Mouse (Mus musculus): Measurements from ENCODE around the gene Tmem132e.
A peak's percentile ranks its signal among the peaks of the same experiment; 100 is the strongest.

Gene Tmem132e

DNA sequence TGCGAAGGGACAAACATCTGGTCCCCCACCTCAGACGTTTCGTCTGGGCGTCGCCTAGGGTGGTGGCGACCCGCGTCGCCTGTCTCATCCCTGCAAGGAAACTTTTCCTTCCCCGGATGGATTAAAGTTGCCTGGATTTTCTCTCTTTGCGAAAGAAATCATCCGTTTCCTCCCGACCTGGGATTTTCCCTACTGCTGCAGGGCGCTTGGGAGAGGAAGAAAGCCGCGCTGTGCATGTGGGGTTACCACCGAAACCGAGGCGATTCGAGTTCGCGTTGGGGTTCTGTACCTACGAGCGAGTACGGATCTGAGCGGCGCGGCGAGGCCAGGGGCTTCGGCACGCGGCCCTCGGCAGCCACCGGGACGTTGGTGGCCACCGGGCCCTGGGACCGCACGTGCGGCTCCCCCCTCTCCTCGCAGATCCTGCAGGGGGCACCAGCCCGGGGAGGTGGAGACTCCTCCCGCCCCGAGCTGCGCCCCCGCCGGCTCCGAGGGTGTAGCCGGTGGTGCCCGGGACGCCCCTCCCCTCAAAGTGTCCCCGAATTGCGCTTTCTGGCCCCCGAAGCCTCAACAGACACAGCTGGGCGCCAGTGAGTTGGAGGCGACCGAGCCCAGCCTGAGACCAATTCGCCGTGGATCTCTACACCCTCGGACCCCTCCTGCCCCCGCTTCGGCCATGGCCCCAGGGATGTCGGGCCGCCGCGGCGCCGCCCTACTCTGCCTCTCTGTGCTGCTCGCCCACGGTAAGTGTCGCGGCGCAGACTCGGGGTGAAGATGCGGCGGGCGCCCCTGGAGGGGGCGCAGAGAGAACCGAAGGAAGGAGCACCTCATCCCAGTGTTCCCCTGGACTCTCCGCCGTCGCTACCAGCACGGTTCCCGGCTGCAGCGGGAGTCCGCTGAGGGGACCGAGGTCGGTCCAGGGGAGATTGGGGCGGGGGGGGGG is at the start of gene Tmem132e:
Gene Tmem132e (plus strand): TSS at position 530 of the 943 bp plus-strand sequence.
- no peak for DNase-seq

DNA sequence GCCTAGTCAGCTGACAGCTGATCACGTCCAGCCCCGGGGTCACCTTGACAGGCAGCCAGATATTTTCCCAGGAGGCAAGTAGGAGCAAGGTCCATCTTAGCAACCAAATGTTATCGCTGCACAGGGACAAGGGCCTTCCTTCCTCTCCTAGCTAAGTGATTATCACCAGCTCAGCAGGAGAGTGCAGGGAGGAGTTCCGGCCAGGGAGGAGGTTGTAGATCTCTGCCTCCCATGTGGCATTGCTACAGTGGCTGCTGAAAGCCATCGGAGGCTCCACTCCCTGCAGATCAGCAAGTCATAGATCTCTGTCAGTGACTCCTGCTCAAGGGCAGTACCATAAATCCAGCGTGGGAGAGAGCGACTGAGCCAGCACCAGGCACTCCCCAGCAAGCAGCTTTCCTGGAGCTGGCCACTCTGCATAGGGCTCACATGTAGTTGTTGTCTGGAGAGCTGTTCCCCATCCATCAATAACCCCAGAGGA is 48.7 kb upstream of the Tmem132e start:
- DNase-seq, result peak; percentile 39

DNA sequence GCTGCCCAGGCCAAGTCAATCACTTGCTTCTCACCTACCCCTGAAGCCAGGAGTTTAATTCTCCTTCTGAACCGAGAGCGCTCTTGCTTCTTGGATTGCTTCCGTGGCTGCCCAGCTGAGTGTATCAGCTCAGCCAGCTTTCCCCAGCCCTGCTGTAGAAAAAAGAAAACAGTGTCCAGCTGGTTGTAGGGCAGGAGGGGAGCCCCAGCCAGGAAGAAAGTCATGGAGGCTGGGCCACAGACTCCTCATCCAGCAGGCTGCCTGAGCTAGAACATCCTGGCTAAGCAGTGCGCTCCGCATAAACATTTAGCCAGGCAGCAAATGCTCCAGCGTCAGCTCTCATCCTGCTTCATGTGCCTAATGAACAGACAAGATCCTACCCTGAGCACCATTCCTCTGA is 48.3 kb upstream of the Tmem132e start:
- no peak for DNase-seq

DNA sequence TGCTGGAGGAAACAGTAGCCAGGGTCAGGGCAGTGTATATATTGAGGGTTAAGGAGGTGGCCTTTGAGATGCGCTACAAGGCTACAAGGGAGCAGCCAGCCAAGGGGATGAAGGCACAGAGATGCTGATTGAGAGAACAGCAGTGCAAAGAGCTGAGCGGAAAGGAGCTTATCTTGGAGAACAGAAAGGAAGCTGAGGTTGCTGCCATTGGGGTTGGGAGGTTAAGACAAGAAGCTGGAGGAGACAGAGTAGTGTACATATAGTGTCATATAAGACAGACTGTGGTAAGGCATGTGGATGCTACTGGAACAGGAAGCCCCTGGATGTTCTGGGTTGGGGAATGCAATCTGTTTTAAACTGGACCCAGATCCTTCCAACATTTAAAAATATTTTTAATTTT is 47.8 kb upstream of the Tmem132e start:
- no peak for DNase-seq

DNA sequence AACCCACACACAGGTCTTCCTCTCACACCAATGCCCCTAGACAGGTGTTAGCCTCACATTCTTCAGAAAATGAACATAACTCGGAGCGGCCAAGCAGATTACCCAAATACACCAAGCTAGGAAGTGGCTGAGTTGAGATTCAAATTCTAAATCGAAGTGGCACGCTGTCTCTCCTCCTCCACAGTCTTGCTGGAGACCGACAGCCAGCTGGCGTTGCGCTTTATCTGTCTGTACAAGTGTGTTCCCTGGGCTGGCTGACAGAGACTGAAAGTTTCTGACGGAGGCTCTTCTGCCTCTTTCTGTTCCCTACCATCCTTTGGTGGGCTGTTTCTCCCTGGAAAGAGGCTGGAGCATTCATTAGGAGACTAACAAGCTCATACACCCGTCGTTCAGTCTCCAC is 37.7 kb upstream of the Tmem132e start:
- DNase-seq, result no peak

DNA sequence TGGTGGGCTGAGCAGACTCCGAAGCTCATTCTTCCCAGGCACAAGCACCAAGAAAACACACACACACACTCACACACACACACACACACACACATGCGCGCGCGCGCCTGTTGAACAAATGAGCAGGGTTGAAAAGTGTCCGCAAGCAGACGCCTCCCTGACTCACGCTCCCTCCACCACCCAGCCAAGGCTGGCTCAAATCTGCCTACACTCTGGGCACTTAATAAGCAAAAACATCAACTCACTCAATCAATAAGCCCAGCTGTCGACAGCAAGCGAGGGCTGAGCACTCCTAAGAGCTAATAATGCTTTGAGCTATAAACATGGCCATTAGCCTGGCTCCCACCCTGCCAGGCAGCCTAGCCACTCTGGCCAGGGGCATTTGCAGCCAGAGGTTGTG is 18.5 kb upstream of the Tmem132e start:
- no peak for DNase-seq

DNA sequence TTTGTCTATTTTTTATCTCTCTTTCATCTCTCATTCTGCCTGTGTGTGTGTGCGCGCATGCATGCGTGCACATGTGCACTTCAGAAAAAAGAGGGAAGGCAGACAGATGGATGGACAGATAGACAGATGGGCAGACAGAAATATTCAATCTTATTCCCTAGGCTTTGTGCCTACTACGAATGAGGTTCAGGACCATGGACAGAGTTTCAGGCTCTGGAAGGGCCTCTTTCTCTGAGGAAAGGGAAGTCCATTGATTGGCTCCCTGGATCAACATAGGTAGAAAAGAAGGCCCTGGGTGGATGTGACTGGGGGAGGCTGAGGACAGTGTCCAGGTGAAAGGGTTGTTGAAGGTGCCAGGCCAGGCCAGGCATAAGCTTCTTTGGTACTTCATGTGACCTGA is 17.1 kb upstream of the Tmem132e start:
- DNase-seq, result no peak

DNA sequence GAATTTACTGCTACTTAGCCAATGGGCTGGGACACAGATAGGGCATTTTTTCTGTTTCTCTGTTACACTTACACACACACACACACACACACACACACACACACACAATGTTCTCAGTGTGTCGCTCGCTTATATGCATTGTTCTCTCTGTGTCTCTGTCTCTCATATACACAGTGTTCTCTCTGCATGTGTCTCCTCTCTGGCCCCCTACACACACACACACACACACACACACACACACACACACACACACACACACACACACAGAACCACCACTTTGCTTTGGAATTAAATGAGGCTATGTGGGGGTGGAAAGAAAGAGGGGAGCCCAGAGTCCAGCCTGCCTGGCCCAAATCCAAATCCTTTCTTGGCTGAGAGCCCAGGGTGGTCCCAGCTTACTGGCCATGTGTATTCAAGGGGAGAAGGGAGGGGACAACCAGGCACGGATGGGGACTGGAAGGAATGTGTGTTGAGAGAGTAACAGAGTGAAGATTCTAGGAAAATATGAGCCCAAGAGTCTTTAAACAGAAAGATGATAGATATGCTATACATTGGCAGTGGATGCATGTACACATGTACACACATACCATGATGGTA is 8.0 kb upstream of the Tmem132e start:
- no peak for DNase-seq

DNA sequence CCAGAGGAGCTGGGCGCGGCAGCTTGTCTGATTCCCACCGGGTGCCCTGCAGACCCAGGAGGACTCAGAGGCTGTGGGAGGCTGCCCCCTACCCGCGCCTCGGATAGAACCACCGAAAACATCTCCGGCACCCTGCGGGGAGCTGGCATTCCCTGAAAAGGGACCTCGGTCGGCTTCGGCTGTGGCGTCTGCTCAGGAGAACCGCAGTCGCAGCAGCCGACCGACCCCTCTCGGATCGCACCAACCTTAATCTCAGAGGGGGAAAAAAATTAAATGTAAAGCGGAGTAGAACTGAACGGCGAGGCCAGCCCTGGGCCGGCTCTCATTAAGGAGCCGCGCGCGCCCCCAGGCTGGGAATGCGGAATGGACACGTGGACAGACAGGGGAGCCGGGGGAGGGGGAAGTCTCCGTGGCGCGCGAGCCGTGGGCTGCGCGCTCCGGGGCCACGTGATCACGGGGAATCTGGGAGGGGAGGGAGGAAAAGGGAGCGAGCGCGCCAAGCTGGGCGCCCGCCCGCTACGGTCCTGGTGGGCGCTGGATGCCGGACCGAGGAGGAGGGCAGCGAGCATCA is 1.6 kb upstream of the Tmem132e start:
- DNase-seq, result no peak

DNA sequence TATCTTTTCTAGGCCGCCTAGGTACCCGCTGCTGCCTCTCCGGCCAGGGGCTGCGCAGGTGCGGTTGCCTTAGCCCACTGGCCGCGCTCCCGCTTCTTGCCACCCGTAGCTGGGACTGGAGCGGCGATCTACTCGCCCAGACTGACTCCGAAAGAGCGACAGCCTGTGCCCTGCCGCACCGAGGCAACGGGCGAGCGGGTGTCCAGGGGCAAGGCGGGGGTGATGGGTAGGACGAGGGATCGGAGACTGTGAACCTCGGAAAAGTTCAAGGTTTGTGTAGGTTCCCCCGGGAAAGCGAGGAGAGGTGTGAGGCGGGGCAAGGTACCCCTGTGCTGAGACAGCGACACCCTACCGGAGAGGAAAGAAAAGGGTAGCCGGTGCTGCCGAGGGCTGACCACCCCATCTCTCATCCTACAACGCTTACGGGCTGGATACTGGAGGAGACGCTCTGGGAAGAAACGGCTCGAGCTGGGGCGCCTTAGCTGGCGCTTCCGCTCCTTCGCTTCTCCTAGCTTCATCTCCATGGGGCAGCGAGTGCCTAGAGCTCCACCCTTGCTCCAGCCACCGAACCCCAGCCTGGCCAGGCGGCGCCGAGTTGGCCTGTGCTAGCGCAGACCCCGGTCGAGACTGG is 874 bp upstream of the Tmem132e start:
- DNase-seq, result no peak

DNA sequence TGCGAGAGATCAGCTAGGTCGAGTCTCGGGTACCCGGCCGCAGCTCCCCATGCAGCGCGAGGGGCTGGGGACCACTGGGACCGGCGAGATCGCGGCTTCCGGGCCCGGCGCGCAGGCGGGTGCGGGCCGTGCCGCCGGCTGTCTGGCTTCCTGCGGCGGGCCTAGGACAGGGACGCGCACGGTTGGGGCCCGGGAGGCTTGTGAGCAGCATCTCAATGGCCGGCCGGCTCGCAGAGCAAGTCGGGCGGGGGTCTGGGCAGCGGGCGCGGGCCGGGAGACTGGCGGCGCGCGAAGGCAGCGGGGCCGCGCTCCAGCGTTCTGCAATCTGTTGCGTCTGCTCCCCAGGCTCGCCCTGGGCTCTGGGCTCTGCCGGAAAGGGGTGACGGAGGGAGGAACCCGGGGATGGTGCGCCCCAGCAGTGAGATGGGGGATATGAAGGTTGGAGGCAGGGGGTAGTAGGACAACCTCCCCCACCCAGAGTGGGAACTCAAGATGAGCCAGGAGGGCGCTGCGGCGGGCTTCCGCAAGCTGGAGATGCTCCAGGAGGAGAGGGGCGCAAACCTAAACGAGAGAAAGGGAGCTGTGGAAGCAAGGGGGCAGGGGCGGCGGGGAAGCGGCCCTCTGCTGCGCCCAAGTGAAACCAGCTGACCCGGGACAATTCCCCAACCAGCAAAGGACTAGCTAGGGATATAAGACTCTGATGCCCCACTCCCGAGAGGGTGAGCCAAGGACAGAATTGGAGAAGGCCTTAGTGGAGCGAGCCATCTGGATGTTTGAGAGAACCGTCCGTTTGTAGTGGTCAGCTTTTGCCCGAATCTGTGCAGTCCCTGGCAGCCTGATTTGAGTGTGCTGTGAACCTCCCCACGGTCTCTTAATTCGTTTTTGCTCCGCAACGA is 944 bp downstream of the Tmem132e start:
- DNase-seq, result no peak

DNA sequence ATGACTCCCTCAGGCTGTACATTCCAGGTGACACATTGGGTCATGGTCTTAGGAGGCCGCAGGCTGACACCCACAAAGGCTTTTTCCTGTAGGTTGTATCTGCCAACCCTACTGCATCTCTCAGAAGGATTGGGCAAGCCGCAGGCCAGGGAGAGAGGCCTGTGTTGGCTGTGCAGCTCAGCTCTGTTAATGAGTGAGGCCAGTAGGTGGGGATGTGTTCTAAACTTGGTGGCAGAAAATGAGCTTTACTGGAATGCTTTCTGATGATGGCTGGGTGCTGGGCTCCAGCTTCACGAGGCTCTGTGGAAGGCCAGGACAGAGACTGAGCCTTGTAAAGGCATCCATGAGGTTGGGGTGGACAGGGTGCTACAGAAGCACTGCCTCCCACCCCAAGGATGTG is 3.6 kb downstream of the Tmem132e start:
- no peak for DNase-seq

DNA sequence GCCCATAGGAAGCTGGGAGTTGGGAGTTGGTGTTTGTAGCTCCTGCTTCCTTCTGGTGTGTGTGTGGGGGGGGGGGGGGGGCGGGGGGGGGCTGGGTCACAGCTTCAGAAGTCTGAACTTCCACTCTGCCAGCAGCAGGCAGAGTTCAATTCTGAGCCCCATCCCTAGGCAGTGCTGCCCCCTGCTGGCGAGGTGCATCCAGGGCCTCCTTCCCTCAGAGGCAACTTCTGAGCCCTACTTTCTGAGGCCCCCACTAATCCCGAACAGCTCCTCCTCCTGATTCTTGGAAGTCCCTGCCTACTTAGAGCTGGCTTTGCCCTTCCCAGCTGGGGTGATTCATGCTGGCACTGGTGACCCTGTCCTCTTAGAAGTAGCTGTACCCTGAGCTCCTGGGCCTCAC is 10.9 kb downstream of the Tmem132e start:
- no peak for DNase-seq

DNA sequence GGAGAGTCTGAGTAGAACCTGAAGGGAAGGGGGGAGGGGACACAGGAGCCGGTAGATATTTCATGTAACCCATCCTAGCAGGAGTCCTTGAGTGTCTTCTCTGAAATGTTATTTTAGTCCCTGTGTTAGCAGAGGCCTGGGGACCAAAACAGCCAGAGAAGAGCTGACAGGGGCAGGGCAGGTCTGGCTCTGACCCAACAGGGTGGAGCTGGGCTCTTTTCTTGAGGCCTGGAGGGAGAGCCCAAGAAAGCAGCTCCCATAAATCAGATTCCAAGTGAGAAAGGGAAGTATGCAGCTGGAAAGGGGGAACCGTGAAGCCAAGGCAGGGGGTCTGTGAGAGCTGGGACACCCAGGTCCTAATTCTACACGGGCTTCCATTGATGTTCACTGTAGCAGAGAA is 16.9 kb downstream of the Tmem132e start:
- no peak for DNase-seq

DNA sequence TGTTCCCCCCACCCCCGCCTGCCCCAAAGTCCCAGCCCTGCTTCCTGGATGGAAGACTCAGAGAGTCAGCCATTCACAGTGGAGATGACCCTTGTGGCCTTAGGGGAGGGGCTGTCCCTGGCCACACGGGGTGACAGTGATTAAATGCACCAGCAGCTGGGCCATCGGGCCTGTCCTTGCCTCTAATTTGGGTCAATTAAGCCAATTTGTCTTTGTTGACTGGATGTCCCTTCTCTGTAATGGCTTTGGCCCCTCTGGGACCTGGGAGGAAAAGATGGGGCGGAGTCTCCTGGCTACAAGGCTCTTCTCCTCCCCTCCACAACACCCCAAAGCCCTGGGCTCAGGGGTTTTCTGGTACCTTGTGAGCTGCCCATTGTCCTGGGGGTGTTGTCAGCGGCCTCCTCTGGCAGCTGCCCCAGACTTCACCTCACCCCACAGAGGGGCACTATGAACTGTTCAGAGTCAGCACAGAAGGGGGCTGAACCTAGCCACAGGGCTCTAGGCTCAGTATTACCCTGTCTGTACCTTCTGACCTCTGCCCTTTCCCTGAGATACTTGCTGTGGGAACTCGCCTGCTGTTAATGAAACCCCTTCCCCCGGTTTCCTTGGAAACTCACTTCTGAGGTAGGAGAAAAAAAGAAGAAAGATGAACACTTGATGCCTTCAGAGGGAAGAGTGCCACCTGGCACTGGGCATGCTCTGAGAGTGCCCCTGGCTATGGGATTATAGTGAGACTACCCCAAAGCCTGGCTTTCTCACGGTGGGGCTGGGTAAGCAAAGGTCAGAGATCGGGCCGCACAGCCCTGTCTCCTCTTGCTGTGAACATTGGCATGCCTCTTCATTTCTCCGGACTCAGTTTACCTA is 17.9 kb downstream of the Tmem132e start:
- DNase-seq, result peak; percentile 44

DNA sequence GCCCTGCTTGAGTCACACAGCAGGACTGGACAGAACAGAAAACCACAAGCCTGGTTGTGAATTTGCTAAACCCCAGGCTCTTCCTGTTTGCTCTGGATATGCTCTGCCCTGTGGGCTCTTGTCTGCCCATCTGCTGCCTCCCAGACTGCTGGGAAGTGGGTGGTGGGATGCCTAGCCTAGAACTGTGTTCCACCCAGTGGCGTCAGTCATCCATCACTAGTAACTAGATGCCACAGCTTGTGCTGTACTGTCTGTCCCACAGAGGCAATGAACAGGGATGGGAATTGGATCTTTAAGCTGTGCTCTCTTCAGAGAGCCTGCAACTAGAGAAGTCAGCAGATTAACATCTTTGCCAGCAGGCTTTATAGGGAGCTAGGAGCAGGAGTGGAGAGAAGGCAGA is 23.8 kb downstream of the Tmem132e start:
- no peak for DNase-seq

DNA sequence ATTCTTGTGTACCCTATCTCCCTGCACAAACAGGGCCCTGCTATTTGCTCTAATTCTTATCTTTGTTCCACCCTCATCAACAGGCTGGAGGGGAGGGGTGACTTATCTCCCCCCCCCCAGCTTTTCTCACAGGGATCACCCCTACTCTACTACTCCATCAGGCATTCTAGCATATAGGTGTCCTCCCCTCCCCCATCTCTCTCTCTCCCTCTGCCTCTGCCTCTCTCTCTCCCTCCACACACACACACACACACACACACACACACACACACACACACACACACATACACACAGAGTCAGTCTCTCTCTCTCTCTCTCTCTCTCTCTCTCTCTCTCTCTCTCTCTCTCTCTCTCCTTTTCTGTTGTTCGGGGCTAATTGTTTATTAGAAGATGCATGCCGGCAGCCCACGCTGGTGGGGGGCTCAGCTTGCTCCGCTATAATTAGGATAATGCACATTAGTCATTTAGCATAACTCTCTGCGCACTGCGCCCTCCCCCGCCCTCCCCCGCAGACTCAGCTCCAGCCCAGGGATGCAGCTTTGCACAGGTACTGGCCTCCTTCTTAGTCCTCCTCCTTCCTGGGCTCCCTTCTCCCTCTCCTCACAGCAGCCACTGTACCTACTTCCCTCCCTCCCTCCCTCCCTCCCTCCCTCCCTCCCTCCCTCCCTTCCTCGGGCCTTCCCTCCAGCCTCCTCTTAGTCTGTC is 29.8 kb downstream of the Tmem132e start:
- no peak for DNase-seq

DNA sequence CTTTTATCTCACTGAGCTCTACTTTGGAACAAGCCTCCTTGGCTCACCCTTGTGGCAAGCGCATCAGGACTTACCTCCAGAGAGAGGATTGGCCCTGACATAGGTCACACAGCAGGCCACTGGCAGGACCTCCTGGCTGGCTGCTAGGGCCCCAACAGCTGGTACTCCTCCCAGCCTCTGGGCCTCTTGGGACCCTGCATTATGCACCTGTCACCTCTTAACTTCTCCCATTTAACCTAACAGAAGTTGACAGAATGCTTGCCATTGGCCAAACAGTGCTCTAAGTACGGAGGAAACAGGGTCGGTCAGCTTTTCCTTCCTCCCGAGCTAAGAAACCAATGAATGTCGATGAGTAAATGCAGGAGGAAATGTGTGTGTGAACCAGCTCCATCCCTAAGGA is 33.2 kb downstream of the Tmem132e start:
- DNase-seq, result no peak

DNA sequence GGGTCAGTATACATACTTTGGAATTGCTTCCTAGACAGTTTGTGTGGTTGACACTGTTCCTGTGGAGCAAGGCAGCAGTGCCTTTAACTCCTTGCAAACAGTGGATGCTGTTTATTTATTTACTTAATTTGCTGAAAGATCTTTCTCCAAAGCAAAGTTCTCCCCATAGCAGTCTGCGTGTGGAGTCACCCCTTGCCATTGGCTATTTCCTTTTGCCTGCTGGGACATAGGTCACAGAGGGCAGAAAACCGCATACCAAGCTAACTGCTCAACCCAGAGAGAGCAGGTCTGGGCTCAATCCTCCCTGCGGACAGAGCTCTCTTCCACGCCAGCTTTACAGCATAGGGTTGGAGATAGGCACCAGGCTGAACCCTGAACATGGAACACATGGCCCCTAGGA is 34.8 kb downstream of the Tmem132e start:
- no peak for DNase-seq

DNA sequence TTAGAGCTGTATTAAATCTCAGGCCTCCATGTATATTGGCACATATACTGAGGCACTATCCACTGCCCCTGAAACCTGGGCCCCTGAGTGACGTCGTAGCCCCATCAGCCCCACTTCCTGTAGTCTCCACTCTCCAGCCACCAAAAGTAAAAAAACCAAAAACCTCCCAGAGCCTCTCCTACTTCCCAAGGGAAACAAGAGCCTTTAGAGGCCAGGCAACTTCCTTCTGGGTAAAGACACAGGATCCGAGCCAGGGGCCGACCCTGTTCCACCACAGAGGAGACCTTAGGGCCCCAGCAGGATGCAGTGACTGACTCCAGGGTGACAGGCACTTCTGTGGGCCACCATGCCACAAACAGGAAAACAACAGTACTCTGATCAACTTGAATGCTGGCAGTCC is 40.1 kb downstream of the Tmem132e start:
- DNase-seq, result no peak
